Comparison of ENCODE assay signal across 9 mouse cellular contexts in genomic region chr12:26359817-26360216, GRCm38 (mm10). TPM values are rescaled to one million over a fixed set of nuclear protein-coding genes. Genes with fewer than 3 reads are reported as not detected.
DNase-seq lines count a peak whose midpoint lies in the region; ATAC-seq and TF ChIP-seq lines count a peak whose summit lies in the region.
"Had no signal": no experiment of that assay in that cellular context is flagged by ENCODE, and none has a peak within 500 bp of the region (broad histone marks: within the 10 kb centered on the region; RNA-seq: fewer than 3 reads in every experiment).

No protein-coding gene starts in this region.

- H3K4me3 ChIP-seq in gastrocnemius, adult 2 months, result no peak overlapping the region
- no peak overlapping the region for H3K4me3 ChIP-seq in hindbrain, embryonic 12.5 days
- H3K4me3 ChIP-seq: midbrain, embryonic 12.5 days had no signal

- no peaks in the 10 kb centered on the region for H3K36me3 ChIP-seq in hindbrain, embryonic 12.5 days

- peaks cover 10% of the 10 kb centered on the region for H3K4me1 ChIP-seq in hindbrain, embryonic 12.5 days

- no peak for TF ChIP-seq CTCF in gastrocnemius, adult 2 months (IDR thresholded peaks at IDR 0.05)

- intact Hi-C loops in gastrocnemius, adult 2 months (cut with DNase I), result loop anchor here (5.0 kb wide), 1 partner anchor 42 kb away; no protein-coding TSS in a partner anchor

- WGBS in hindbrain, embryonic 12.5 days, result 88% methylated on average over 5 of the region's 5 CpGs

- H3K9ac ChIP-seq in hindbrain, embryonic 12.5 days, result no peak overlapping the region
- H3K9ac ChIP-seq: midbrain, embryonic 12.5 days had no signal

- peak; percentile 36 for DNase-seq in gastrocnemius, adult 2 months
- DNase-seq in gastrocnemius, postnatal 4 days (ENCODE audit: low spot score in 2 of 2), result no peak
- peak; percentile 38 for DNase-seq in retina, postnatal 1 day
- DNase-seq in retina, embryonic 14.5 days (ENCODE audit: low spot score), result no peak
- DNase-seq in cerebellum, adult 9-11 months, result peak; percentile 63
- DNase-seq in lung, postnatal 10 days, result peak; percentile 88
- no peak for DNase-seq in thymus, postnatal 25 days

- H3K4me2 ChIP-seq in hindbrain, embryonic 12.5 days (replicated peaks), result no peak overlapping the region
- H3K4me2 ChIP-seq: midbrain, embryonic 12.5 days had no signal

- ATAC-seq in hindbrain, embryonic 12.5 days (ENCODE audit: low FRiP score), result no peak

- H3K9me3 ChIP-seq in hindbrain, embryonic 12.5 days (replicated peaks), result no peaks in the 10 kb centered on the region
- H3K9me3 ChIP-seq: midbrain, embryonic 12.5 days had no signal

- no peak overlapping the region for H3K27ac ChIP-seq in gastrocnemius, adult 2 months
- H3K27ac ChIP-seq in hindbrain, embryonic 12.5 days, result no peak overlapping the region
- H3K27ac ChIP-seq: midbrain, embryonic 12.5 days had no signal

- no peaks in the 10 kb centered on the region for H3K27me3 ChIP-seq in hindbrain, embryonic 12.5 days
- H3K27me3 ChIP-seq: midbrain, embryonic 12.5 days had no signal

RNA-seq across cellular contexts. Expression of gene Rnf144a, which starts 55.2 kb away (rescaled TPM):
- 1 to 10 TPM; 3.3 to 4.6 TPM for total RNA-seq in gastrocnemius, adult 2 months (2021)
- 10 to 100 TPM; 47.7 to 48.2 TPM for total RNA-seq in gastrocnemius, postnatal 4 days (2021)
- polyA plus RNA-seq in hindbrain, embryonic 12.5 days (2016; fragmentation: Nextera tagmentation; extraction: Ambion mirVana), result 40.0 and 43.2 TPM in 2 replicates

Comparison
In these comparisons a context has a peak if more than half of its experiments do, and no peak if none do; other contexts are left out.
1. DNase-seq: peak in gastrocnemius, adult 2 months (single experiment), retina, postnatal 1 day (single experiment), cerebellum, adult 9-11 months (single experiment) and lung, postnatal 10 days (single experiment); none in gastrocnemius, postnatal 4 days (0 of 2), retina, embryonic 14.5 days (single experiment) and thymus, postnatal 25 days (single experiment).
2. RNA of gene Rnf144a, which starts 55.2 kb away (total RNA-seq): 47.7 to 48.2 TPM in gastrocnemius, postnatal 4 days; 3.3 to 4.6 TPM in gastrocnemius, adult 2 months; every median in the first group is over 4 times any median in the second.